ENCODE assay signal across 14 mouse cellular contexts in genomic region chr13:111309848-111310692, GRCm38 (mm10). TPM values are rescaled to one million over a fixed set of nuclear protein-coding genes. Genes with fewer than 3 reads are reported as not detected.
A peak's percentile ranks its signal among the peaks of the same experiment; 100 is the strongest.
DNase-seq lines count a peak whose midpoint lies in the region; ATAC-seq and TF ChIP-seq lines count a peak whose summit lies in the region.
"Had no signal": no experiment of that assay in that cellular context is flagged by ENCODE, and none has a peak within 500 bp of the region (broad histone marks: within the 10 kb centered on the region; RNA-seq: fewer than 3 reads in every experiment).

No protein-coding gene starts in this region.

- no peaks in the 10 kb centered on the region for H3K9me3 ChIP-seq in lung, postnatal 0 days (ENCODE audit: low read length)
- 0 out of 2 replicates have a peak, but pooled peaks cover 2% of the 10 kb centered on the region for H3K9me3 ChIP-seq in forebrain, embryonic 16.5 days (ENCODE audit: control insufficient read depth, low read length)

- 69% methylated on average over 14 of the region's 14 CpGs for WGBS in lung, postnatal 0 days
- WGBS in forebrain, embryonic 16.5 days = 55% methylated on average over 14 of the region's 14 CpGs

- ATAC-seq in lung, postnatal 0 days = no peak
- ATAC-seq in forebrain, embryonic 16.5 days = peak; percentile 85
- ATAC-seq in inflammation-experienced regulatory T-cells, adult 6 months = no peak

- DNase-seq in lung, postnatal 10 days = peak; percentile 23
- DNase-seq in lung, postnatal 0 days (ENCODE audit: low spot score) = no peak
- DNase-seq in left cerebral cortex, adult 9 months (ENCODE audit: low spot score in 2 of 2) = peak; percentile 46 to 50
- DNase-seq in right cerebral cortex, postnatal 25 days = peak; percentile 36
- no peak for DNase-seq in spleen, postnatal 10 days (ENCODE audit: low spot score in 2 of 2)
- no peak for DNase-seq in heart, postnatal 4 days

- H3K4me3 ChIP-seq in lung, postnatal 0 days (ENCODE audit: low read depth, low read length) = no peak overlapping the region
- H3K4me3 ChIP-seq in forebrain, embryonic 16.5 days (replicated peaks; ENCODE audit: low read length) = no peak overlapping the region
- H3K4me3 ChIP-seq: erythroblast, embryonic 14.5 days had no signal

- no peak for TF ChIP-seq EP300 in lung, postnatal 0 days (IDR thresholded peaks at IDR 0.05)

- no peak overlapping the region for H3K4me2 ChIP-seq in lung, postnatal 0 days (replicated peaks; ENCODE audit: low read depth, low read length)
- no peak overlapping the region for H3K4me2 ChIP-seq in forebrain, embryonic 16.5 days (ENCODE audit: low read length)

- no peak overlapping the region for H3K27ac ChIP-seq in lung, postnatal 0 days (ENCODE audit: low read length)
- H3K27ac ChIP-seq in forebrain, embryonic 16.5 days (ENCODE audit: low read length) = peak overlapping the region; percentile 43

- H3K36me3 ChIP-seq in lung, postnatal 0 days (ENCODE audit: insufficient read depth, low read length) = no peaks in the 10 kb centered on the region
- H3K36me3 ChIP-seq in forebrain, embryonic 16.5 days (ENCODE audit: control insufficient read depth, insufficient read depth) = no peaks in the 10 kb centered on the region

- no peak for TF ChIP-seq CTCF in lung, postnatal 0 days (IDR thresholded peaks at IDR 0.05)

- no peak overlapping the region for H3K9ac ChIP-seq in lung, postnatal 0 days (replicated peaks; ENCODE audit: low read depth)
- H3K9ac ChIP-seq in forebrain, embryonic 16.5 days (replicated peaks; ENCODE audit: low read depth, low read length) = no peak overlapping the region

- no peaks in the 10 kb centered on the region for H3K4me1 ChIP-seq in lung, postnatal 0 days (ENCODE audit: insufficient read depth, low read depth, low read length)
- H3K4me1 ChIP-seq in forebrain, embryonic 16.5 days (replicated peaks; ENCODE audit: control insufficient read depth, insufficient read depth, low read length) = peaks cover 11% of the 10 kb centered on the region

- H3K27me3 ChIP-seq in lung, postnatal 0 days (replicated peaks; ENCODE audit: insufficient read depth, low read length) = no peaks in the 10 kb centered on the region
- no peaks in the 10 kb centered on the region for H3K27me3 ChIP-seq in forebrain, embryonic 16.5 days (replicated peaks; ENCODE audit: control insufficient read depth, insufficient read depth, low read length)

RNA-seq across cellular contexts. Expression of gene Actbl2, which starts 55.3 kb away (rescaled TPM):
- polyA plus RNA-seq in lung, postnatal 0 days (2015; fragmentation: Nextera tagmentation; extraction: Ambion mirVana) = not detected in 2 replicates
- polyA plus RNA-seq in forebrain, embryonic 16.5 days (2015; fragmentation: Nextera tagmentation; extraction: Ambion mirVana) = not detected in 2 replicates
- total RNA-seq in heart, postnatal 4 days (2021) = not detected
- polyA plus RNA-seq in inflammation-experienced regulatory T-cells, adult 6 months (2017; shearing (Covaris generic)) = under 1 TPM in 2 of 3 experiments, not detected in 1; 0.20 to 0.77 TPM
- total RNA-seq: ES-E14; megakaryocyte progenitor cell, adult 5-6 weeks had no signal
- polyA plus RNA-seq: erythroblast, embryonic 14.5 days; heart, embryonic 14.5 days; limb, embryonic 11.5 days; small intestine, adult 2 months had no signal

Comparison
In these comparisons a context has a peak if more than half of its experiments do, and no peak if none do; other contexts are left out.
1. DNase-seq: peak in lung, postnatal 10 days (single experiment), left cerebral cortex, adult 9 months (2 of 2) and right cerebral cortex, postnatal 25 days (single experiment); none in lung, postnatal 0 days (single experiment), spleen, postnatal 10 days (0 of 2) and heart, postnatal 4 days (single experiment).